Mouse (Mus musculus) layer of hippocampus, adult 11-12 months (tissue): ENCODE data around the gene Tenm3.

Source experiments
- DNase-seq: peaks from one replicate; pipeline ENCODE4 v3.0.0; 2022; ENCODE audit warnings: low spot score

Gene Tenm3

DNA sequence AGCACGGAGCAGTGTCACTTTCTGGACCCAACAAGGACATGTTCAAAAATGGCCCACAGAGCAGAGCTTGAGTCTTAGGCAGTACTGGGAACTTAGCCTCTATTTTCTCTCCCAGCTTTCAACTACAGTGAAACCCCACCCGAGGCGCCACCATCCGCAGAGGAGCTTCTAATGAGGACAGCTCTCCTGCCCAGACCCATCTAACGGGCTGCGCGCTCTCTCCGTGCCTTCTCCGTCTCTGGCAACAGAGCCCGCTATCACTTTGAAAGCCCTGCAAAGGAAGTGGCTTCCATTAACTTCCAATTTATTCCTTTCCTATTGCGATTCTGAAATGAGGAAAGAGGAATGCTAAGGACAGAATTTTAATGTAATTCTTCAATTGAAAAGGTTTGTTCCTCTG is 569.2 kb downstream of the Tenm3 start:
- no peak for DNase-seq

DNA sequence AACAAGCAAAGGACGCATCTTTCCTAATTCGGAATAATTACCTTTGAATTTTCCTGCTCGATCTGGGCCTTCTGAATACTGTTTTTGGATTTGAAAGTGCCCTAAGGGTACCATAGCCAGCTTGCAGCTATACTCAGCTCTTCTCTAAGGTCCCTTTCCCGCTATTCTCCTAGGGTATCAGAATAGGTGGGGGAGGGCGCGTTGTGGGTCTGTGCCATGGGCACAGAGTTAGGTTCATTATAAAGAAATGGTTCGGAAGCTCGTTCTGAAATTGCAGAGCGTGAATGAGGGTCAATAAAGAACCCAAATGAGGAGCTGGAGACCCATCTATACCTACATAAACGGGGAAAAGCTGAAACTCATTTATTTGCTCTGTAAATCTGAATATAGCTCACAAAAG is 575.1 kb downstream of the Tenm3 start:
- no peak for DNase-seq

DNA sequence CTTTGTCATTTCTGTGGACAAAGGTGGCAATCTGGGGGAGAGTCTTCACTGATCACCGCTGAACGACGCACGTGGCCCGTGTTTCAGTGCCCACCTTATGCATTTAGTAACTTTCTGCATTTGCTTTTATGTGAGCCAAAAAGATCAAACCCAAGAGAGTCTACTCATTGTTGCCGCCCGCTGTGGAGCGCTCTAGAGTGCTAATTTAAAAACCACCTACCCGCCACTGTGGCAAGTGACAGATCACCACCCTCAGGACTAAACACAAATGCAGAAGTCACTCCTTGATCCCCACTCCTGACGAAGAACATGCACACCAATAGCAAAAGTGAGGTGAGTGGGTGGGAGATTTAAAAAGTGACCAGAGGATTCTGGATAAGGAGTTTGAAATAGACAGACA is 583.5 kb downstream of the Tenm3 start:
- DNase-seq: no peak

DNA sequence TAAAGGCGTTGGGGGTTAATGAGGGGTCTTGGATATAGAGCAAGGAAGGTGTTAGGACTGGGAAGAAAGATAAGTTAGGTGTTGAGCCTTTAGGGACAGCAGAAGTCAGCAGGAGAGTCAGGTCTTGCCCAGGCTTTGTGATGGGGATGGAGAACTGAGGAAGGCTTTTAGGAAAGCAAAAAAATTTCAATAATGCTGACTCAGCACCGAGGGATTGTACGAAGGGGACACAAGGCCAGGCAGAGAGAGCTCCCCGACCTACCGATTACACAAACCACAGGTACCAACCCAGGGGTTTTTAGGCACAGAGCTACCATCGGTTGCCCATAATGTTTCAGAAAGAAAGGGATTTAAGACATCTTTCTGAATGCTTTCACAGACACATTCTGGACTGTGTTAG is 583.9 kb downstream of the Tenm3 start:
- no peak for DNase-seq

DNA sequence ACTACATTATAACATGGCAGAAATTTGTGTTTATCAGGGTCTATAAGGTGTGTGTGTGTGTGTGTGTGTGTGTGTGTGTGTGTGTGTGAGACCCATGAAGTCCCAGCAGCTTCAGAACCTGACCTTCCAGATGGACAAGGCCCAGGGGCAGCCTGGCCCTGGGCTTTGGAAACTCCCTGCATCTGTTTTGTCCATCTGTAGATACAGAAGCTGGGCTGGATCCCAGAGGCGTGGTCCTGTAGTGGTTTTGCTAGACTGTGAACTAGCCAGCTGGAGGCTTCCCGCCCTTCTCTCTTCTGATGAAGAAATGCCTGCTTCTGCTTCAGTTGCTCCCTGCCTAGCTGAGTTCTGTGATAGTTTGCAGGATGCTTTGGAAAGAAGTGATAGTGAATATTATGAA is 599.9 kb downstream of the Tenm3 start:
- no peak for DNase-seq

DNA sequence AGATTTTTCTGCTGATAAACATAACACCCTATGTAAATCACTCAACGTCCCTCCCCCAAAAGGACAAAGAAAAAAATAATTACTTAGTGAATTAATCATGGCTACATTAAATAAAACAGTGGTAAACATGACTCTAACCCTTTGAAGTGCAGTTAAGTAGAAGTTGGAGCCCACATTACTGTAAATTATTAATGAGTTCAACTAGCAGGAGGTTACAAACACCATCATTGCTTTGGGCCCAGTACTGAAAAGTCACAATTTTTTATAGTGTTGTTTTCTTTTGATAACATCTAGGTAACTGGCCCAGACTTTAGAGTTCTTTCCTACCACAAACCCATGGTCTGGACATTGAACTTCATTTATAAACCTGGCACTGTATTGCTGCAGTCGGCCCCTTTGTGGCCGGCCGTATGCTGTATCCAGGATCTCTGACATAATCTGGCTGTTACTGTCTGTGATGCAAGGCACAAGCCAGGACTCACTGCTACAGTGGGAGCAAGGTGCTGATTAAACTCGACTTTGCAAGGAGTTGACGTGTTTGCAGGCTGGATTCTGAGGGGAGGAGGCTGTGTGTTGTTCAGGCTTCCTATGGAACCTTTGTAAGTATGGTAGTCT is 602.7 kb downstream of the Tenm3 start:
- no peak for DNase-seq

DNA sequence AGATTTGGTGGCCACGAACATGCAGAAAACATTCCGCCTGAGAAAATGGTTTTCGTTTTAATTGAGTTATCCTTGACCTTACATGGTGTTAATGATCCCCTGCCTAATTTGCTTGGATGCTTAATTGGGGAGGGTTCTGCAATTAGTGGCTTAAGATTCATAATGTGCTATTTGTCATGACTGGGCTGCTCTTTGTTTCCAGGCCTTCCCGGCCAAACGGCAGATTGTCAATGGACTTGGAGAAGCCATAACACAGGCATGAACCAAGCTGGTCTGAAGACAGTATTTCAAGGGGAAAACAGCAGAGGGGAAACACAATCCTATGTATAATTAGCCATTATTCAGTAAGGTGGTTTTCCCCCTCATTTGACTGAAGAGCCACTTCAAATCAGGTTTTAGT is 606.8 kb downstream of the Tenm3 start:
- no peak for DNase-seq

DNA sequence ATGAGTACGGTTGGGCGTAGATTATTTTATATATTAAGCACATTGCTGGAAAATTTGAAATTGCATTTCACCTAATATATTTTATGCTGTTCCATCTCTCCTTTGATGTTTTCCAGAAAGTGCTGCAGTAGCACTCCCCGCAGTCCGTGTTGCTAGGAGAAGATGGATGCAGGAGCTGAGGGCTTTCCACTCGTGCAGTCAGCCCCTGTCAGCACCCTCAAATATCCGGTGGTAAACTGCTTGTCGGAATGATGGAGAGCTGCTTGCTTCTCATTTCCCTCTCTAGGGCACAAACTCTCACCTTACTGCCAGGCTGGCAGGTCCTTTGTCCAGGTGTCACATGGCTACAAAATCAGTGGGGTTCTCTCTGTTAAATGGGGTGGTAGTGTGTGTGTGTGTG is 610.8 kb downstream of the Tenm3 start:
- no peak for DNase-seq

DNA sequence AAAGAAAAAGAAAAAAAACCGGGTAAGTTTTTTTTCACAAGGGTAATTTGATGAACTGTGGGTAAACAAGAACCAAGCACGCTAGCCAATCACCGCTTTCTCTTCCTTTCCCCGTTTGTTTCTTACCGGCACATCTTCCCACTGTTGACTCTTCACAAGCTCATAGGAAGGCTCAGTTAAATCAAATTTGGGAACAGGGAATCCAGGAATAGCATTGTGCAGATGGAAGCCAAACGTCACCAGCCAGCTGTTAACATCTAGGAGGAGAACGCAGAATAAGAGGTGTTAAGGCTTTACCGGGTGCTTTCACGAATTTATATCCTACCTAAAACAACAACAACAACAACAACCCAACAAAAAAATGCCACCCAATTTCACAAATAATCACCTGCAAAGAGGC is 611.9 kb downstream of the Tenm3 start:
- no peak for DNase-seq

DNA sequence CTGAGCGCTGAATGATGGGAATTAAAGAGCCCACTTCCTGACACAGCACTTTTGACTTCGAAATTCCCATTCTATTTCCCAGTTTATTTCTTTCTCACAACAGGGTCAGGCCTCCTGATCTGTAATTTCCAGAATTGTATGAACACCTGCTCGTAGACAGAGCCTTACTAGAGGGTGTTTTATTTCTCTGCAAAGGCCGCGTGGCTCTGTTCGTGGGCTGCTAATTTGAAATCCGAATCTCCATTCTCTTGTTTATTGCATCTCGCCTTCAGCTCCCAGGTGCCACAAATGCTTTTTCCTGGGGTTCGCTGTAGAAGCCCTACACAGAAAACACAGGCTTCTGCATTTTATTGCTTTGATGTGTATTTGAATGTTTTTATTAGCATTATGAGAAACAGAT is 612.4 kb downstream of the Tenm3 start:
- DNase-seq: no peak

DNA sequence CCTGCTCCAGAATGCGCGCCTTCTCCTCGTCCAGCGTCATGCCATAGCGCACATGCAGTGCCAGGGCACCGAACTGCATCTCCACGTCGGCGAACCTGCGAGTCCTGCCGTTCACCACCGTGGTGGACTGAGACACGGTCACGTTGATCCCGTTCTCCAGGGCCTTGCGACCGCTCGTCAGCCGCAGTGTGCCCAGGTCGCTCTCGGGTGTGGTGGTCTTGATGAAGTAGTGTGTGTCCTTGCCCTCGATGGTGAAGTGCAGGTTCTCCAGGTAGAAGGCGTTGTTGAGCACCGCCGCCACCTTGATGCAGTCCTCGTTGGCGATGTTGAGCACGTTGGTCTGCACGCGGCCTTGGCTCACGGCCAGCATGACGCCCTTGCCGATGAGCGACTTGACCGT is 615.1 kb downstream of the Tenm3 start:
- DNase-seq: no peak

DNA sequence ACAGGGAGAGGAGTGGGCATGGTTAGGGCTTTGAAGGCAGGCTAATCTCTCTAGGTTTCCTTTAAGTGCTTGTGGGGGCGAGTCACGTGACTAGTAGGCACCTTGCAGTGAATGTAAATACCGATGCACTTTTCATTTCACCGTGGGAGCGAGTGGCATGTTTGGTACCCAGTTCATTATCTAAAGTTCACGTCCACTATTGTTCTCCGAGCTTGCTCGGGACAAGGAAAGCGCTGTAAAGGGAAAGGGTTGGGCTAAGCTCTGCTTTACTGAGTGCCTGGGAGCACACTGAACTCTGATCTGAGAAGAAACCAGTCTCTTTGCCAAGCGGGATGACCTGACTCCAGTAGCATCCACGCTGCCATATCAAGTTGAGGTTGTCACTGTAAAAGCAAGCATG is 619.0 kb downstream of the Tenm3 start:
- DNase-seq: no peak

DNA sequence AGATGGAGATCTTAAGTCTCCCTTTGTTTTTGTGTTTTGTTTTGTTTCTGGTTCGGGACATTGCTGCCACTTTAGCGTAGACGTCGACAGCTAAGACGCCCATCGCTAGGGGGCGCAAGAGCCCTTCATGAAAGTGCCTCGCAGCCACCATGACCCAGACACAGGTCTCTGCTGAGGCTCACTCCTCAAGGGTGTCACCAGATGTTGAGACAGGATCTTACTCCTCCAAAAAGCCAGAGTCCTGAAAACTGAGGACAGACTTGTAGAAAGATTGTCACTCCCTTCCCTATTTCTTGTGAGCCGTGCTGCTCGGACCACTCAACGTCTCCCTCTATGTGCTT is 621.4 kb downstream of the Tenm3 start:
- DNase-seq: peak; percentile 89

DNA sequence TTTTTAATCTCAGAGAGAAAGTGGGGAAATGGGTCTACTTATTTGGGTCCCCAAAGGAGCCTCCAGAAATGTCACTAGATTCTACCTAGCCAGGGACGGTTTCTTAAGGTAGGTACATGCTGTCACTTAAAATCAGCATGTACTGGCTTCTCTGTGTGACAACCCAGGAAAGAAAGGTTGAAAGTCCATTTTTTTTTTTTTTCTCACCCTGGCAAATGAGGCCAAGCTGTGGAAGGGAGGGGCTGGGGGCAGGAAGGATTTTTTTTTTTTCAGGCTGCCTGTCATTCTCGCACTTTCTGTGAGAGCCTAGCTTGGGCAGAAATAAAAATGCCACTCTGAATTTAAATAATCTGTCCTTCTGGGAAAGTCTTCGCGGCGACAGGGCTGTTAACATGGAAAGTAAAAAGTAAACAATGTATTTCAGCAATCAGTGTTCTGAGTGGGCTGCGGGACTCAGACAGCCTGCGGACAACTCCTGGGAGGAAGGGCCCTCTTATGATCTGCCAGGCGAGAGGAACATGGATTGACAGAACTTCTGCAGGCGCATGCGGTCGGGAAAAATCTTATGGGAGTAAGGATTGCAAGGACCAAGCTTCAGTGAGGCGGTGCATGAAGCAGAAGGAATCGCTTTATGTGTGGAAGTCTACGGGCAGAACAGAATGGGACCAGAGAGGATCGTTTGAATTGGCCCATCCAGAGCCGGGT is 621.9 kb downstream of the Tenm3 start:
- no peak for DNase-seq

DNA sequence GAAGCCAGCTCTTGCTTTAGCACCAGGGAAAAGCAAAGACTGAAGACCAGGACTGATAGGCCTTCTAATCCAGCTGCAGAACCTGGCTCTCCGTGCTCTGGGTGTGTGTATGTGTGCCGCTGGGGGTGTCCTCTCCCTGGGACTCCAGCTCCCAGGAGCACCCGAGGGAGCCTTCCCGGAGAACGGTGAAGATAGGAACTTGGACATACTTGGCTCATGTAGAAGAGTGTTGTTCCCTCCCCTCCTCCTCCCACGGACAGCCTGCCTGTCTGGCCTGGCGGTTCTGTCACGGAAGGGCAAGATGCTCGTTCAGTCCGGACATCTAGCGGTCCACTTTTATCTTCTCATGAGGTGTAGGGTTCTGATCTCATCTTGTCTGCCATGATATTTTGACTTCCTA is 622.4 kb downstream of the Tenm3 start:
- no peak for DNase-seq

DNA sequence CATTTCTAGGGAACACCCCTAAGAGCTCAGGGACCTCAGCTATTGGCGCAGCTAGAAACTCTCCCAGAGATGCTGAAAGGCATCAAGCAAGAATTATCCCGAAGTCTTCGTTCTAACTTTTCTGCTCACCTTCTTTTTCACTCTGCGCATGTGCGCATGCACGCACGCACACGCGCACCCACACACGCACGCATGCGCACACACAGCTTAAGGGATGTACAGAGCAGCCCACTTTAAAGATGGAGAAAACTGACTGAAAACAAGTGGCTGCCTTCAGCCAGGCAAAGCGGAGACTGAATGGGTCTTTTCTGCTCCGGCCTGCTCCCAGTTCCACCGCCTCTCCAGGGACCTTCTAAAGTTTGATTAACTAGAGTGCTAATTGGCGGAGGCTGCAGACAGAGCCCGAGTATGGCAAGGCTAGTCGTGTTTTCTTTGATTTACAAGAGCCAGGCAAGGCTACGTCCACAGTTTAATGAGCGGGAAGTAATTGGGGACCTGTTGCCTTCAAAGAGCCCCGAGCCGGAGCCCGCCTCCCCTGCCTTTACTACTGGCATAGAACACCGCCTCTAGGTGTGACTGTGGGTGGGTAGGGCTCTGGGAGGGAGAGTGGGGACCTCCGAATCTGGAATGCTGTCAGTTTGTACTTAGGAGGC is 623.1 kb downstream of the Tenm3 start:
- peak; percentile 36 for DNase-seq

DNA sequence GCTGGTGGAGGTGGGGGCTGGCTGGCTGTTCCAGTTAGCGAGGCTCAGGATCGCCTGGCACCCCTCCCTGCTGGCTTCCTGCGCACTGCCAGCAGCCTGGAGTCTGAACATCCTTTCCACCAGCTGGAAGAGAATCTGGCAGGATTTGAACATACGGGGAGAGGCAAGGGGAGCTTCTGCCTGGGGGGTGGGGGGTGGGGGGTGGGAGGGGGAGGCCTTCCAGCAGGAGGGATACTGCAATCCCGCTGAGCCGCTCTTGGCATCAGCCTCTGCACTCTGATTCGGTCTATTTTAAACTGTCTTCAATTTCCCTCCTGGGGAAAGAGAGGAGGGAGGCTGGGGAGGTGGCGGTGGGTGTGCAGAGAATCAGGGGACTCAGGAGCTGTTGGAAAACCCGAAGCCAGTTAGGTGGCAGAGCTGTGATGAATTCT is 628.7 kb downstream of the Tenm3 start:
- DNase-seq: peak; percentile 69

DNA sequence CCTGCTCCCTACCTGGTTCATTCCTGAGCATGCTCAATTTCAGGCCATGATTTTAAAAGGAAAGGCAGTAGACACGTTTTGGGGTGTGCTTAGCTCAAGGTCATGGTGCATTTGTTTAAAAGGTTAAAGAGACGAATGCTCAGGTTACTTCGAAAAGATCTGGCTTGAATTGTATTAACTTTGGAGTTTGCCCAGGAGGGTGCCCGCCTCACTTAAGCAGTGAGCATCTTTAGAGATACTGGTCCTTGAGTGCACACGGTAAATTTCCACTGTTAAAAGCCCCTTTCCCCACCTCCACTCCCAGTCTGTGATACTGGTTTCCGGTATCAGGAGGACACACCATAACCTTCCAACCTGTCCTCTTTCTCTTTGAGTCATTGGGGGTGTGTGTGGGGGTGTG is 629.4 kb downstream of the Tenm3 start:
- no peak for DNase-seq

DNA sequence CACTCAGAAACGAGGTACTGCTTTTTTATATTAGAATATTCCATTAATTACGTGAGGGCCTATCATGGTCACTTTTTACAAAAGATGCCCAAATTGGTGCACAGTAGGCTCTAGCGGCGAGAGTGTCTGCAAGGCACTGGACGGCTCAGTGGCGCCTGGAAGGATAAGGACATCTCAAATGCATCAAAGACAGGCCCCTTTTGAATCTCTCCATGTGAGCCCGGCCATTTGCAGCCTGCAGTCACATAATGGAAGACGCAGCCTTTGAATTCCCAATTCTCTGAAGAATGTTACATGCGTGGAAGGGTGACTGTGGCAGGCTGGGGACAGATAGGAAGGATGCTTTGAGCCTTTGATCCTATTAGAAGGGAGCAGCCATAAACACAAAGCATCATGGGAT is 631.8 kb downstream of the Tenm3 start:
- DNase-seq: no peak

DNA sequence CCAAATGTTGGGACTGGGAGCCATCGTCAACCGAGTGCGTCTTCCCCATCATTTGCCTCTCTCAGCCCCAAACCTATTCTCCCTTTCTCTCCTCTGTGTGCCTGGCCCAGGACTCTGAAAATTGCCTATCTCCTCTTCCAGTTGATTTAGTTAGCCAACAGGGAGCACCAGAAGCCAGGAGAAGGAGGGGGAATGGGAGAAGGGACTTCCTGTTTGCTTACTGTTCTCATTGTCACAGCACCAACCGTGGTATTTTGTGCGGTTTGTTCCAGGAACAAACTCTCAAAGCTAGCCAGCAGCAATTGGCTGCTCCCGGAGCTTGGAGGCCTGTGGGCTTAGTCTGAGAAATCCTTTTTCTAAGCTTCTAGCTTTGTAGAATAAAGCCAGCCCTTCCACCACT is 636.2 kb downstream of the Tenm3 start:
- DNase-seq: no peak

DNA sequence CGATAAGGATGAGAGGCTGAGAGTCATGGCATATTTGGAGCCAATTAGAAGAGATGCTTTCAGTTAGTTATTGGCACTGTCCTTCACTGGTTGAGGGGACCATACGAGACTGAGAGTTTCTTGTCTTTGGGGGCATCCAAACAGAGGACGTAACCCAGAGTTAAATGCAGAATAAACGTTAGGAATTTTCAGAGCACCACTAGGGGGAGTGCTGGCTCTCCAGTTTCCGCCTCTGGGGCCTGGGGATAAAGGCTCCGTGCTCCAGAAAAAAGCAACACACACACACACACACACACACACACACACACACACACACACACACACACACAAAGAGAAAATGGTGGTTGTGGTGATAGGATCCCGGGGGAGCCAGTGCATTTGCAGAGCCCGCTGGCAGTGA is 636.8 kb downstream of the Tenm3 start:
- no peak for DNase-seq

DNA sequence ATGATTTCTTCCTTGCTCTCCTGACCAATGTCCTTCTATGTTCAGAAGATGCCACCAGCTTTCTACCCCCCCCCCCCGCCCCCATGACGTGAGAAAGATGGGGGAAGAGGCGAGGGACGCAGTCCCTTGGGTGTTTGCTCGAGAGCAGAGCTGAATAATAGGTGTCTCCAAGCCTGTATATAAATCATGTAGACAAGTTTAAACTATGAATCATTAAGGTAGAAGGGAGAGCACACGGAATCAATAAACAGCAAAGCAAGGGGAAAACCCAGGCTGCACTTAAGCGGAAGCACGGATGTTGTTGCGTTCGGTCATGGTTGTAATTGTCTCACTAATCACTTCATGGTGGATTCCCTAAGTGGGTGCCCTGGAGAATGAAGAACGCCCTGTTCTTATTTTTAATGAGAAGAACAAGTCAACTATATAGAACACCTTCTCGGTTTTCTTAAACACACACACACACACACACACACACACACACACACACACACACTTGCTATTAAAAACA is 638.9 kb downstream of the Tenm3 start:
- no peak for DNase-seq

DNA sequence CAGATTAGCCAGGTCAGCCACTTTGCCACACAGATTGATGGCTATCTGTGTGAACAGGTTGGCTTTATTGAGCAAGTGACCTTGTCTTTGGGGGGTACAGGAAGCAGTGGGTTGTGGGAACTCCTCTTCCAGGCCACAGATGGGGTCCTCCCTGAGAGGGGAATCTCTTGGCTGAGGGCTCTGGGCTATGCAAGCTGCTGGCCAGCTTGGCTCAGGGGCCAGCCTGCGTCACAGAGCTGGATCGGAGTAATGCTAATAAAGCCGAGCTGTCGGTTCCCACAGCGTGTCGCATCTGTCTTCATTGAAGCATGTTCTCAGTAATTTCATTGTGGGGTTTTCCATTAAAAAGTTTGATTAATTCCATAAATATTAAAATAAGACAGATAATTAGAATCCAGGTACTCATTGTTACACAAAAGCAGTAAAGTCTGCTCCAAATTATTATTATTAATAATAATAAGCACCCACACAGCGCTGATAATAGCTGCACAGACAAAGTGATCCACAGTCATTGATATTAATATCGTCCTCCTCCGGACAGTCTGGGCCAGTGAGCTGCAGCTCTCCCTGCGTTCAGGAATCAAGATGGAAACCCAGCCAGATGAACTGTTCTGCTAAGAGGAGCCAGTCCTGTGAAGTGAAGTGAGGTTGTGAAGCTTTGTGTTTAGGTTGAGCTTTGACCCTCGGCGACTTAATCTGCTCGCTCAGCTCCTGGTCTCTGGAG is 639.5 kb downstream of the Tenm3 start:
- DNase-seq: no peak
